Mouse (Mus musculus): ENCODE measurements around the gene Bricd5.

DNA sequence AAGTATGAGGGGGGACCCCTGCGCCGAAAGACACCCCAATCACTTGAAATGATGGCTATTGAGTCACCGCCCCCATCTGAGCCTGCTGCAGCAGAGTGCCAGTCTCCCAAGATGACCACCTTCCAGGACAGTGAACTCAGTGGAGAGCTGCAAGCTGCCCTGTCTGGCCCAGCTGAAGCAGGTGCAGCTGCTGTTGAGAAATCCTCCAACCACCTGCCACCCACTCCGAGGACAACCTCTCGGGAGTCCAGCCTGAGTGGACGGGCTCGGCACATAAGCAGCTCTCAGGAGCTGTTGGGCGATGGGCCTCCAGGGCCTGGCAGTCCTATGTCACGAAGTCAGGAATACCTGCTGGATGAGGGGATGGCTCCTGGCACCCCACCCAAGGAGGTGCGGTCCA is 30.4 kb downstream of the Bricd5 start:
- TF ChIP-seq CTCF (conservative IDR thresholded peaks at IDR 0.05; ENCODE audit: low read length), result no peak
- TF ChIP-seq POU5F1 (IDR thresholded peaks at IDR 0.05; ENCODE audit: borderline replicate concordance, low read length), result no peak
- no peak for TF ChIP-seq NANOG (IDR thresholded peaks at IDR 0.05; ENCODE audit: borderline replicate concordance, low read length)
